Comparison of ENCODE assay signal across 8 mouse cellular contexts in genomic region chr8:57800327-57800726, GRCm38 (mm10).
A peak's percentile ranks its signal among the peaks of the same experiment; 100 is the strongest.
DNase-seq lines count a peak whose midpoint lies in the region; ATAC-seq lines count a peak whose summit lies in the region.

No protein-coding gene starts in this region.

- H3K9me3 ChIP-seq in intestine, embryonic 16.5 days (ENCODE audit: control insufficient read depth, low read length), result no peaks in the 10 kb centered on the region
- H3K9me3 ChIP-seq in midbrain, embryonic 11.5 days (ENCODE audit: control insufficient read depth, low read length), result no peaks in the 10 kb centered on the region

- H3K4me1 ChIP-seq in intestine, embryonic 16.5 days (ENCODE audit: control insufficient read depth, insufficient read depth, low read length), result peaks cover 5% of the 10 kb centered on the region; the same call in 1 of the 2 replicates
- peaks cover 3% of the 10 kb centered on the region; the same call in 1 of the 2 replicates for H3K4me1 ChIP-seq in midbrain, embryonic 11.5 days (ENCODE audit: control insufficient read depth, insufficient read depth, low read length)

- peak overlapping the region; percentile 53; the same call in 1 of the 2 replicates for H3K4me2 ChIP-seq in intestine, embryonic 16.5 days (ENCODE audit: low read depth, low read length)
- H3K4me2 ChIP-seq in midbrain, embryonic 11.5 days, result peak overlapping the region; percentile 46

- peak overlapping the region; percentile 60 for H3K27ac ChIP-seq in intestine, embryonic 16.5 days (ENCODE audit: low read length)
- peak overlapping the region; percentile 59 for H3K27ac ChIP-seq in midbrain, embryonic 11.5 days (ENCODE audit: low read depth, low read length)

- H3K9ac ChIP-seq in intestine, embryonic 16.5 days (ENCODE audit: low read depth, low read length), result no peak overlapping the region
- no peak overlapping the region; the same call in 1 of the 2 replicates for H3K9ac ChIP-seq in midbrain, embryonic 11.5 days (ENCODE audit: low read length)

- intact Hi-C loops in left cerebral cortex, postnatal 4 days (cut with DNase I), result loop anchor here (2.0 to 5.0 kb wide), 3 partner anchors 228 to 373 kb away; no protein-coding TSS in a partner anchor

- peak overlapping the region; percentile 39 for H3K4me3 ChIP-seq in intestine, embryonic 16.5 days (ENCODE audit: low read length)
- H3K4me3 ChIP-seq in midbrain, embryonic 11.5 days (ENCODE audit: low read depth, low read length), result peak overlapping the region; percentile 16; the same call in 1 of the 2 replicates

- H3K36me3 ChIP-seq in intestine, embryonic 16.5 days (ENCODE audit: control insufficient read depth, insufficient read depth, low read length), result no peaks in the 10 kb centered on the region
- H3K36me3 ChIP-seq in midbrain, embryonic 11.5 days (ENCODE audit: control insufficient read depth, insufficient read depth, low read length), result no peaks in the 10 kb centered on the region

- WGBS in intestine, embryonic 16.5 days, result 20% methylated on average over 4 of the region's 4 CpGs
- 18% methylated on average over 4 of the region's 4 CpGs for WGBS in midbrain, embryonic 11.5 days

- H3K27me3 ChIP-seq in intestine, embryonic 16.5 days (replicated peaks; ENCODE audit: control insufficient read depth, insufficient read depth, low read length), result no peaks in the 10 kb centered on the region
- no peaks in the 10 kb centered on the region for H3K27me3 ChIP-seq in midbrain, embryonic 11.5 days (ENCODE audit: control insufficient read depth, insufficient read depth, low read length)

- DNase-seq in urinary bladder, adult 18-20 months (ENCODE audit: low spot score in 2 of 2), result peak; percentile 19 to 40
- no peak for DNase-seq in urinary bladder, postnatal 4 days (ENCODE audit: low spot score in 2 of 2)
- peak; percentile 91 for DNase-seq in embryo, embryonic 11 days
- DNase-seq in left cerebral cortex, postnatal 4 days, result peak; percentile 75
- DNase-seq in midbrain, embryonic 11.5 days (ENCODE audit: low spot score, missing footprints), result peak; percentile 98
- DNase-seq in skeletal muscle tissue, adult 2 months (ENCODE audit: low read depth, low spot score), result peak; percentile 81

- peak; percentile 66 for ATAC-seq in granulocyte monocyte progenitor cell, adult 5-6 weeks (replicated peaks; ENCODE audit: poor library complexity, severe bottlenecking)
- peak; percentile 88 for ATAC-seq in intestine, embryonic 16.5 days
- ATAC-seq in midbrain, embryonic 11.5 days (ENCODE audit: low FRiP score), result peak; percentile 85

Comparison
In these comparisons a context has a peak if more than half of its experiments do, and no peak if none do; other contexts are left out.
1. DNase-seq: peak in urinary bladder, adult 18-20 months (2 of 2), embryo, embryonic 11 days (single experiment), left cerebral cortex, postnatal 4 days (single experiment), midbrain, embryonic 11.5 days (single experiment) and skeletal muscle tissue, adult 2 months (single experiment); none in urinary bladder, postnatal 4 days (0 of 2).
2. Peak in every context shown above with its lines, with median percentiles within 50 percentile points of each other: ATAC-seq.